Comparison of ENCODE assay signal across 13 mouse cellular contexts in genomic region chr8:108936695-108937448, GRCm38 (mm10).
DNase-seq lines count a peak whose midpoint lies in the region; ATAC-seq lines count a peak whose summit lies in the region.
"Had no signal": no experiment of that assay in that cellular context is flagged by ENCODE, and none has a peak within 500 bp of the region (broad histone marks: within the 10 kb centered on the region; RNA-seq: fewer than 3 reads in every experiment).

No protein-coding gene starts in this region.

- peaks cover 50% of the 10 kb centered on the region for H3K36me3 ChIP-seq in neural tube, embryonic 13.5 days
- H3K36me3 ChIP-seq in hindbrain, embryonic 15.5 days: 0 out of 2 replicates have a peak, but pooled peaks cover 2% of the 10 kb centered on the region
- H3K36me3 ChIP-seq in neural tube, embryonic 15.5 days: peaks cover 12% of the 10 kb centered on the region; the same call in 1 of the 2 replicates
- H3K36me3 ChIP-seq: heart, embryonic 15.5 days had no signal

- no peak for ATAC-seq in neural tube, embryonic 13.5 days (ENCODE audit: low read depth)
- no peak for ATAC-seq in hindbrain, embryonic 15.5 days (ENCODE audit: low FRiP score, low read depth)
- no peak for ATAC-seq in neural tube, embryonic 15.5 days (ENCODE audit: low FRiP score)

- no peak overlapping the region for H3K4me3 ChIP-seq in neural tube, embryonic 13.5 days
- no peak overlapping the region for H3K4me3 ChIP-seq in hindbrain, embryonic 15.5 days
- H3K4me3 ChIP-seq in neural tube, embryonic 15.5 days (replicated peaks): no peak overlapping the region
- H3K4me3 ChIP-seq: embryonic facial prominence, embryonic 12.5 days; heart, embryonic 15.5 days had no signal

- peak overlapping the region; percentile 61 for H3K27ac ChIP-seq in neural tube, embryonic 13.5 days (replicated peaks)
- H3K27ac ChIP-seq in hindbrain, embryonic 15.5 days (replicated peaks): peak overlapping the region; percentile 63
- peak overlapping the region; percentile 37; the same call in 1 of the 2 replicates for H3K27ac ChIP-seq in neural tube, embryonic 15.5 days (replicated peaks)
- H3K27ac ChIP-seq: embryonic facial prominence, embryonic 12.5 days; heart, embryonic 15.5 days had no signal

- H3K4me2 ChIP-seq in neural tube, embryonic 13.5 days: no peak overlapping the region
- H3K4me2 ChIP-seq in hindbrain, embryonic 15.5 days: no peak overlapping the region
- H3K4me2 ChIP-seq in neural tube, embryonic 15.5 days: no peak overlapping the region
- H3K4me2 ChIP-seq: embryonic facial prominence, embryonic 12.5 days; heart, embryonic 15.5 days had no signal

- no peak overlapping the region for H3K9ac ChIP-seq in neural tube, embryonic 13.5 days
- no peak overlapping the region for H3K9ac ChIP-seq in hindbrain, embryonic 15.5 days
- no peak overlapping the region for H3K9ac ChIP-seq in neural tube, embryonic 15.5 days (replicated peaks)
- H3K9ac ChIP-seq: embryonic facial prominence, embryonic 12.5 days; heart, embryonic 15.5 days had no signal

- no peaks in the 10 kb centered on the region for H3K27me3 ChIP-seq in neural tube, embryonic 13.5 days
- no peaks in the 10 kb centered on the region for H3K27me3 ChIP-seq in hindbrain, embryonic 15.5 days
- no peaks in the 10 kb centered on the region for H3K27me3 ChIP-seq in neural tube, embryonic 15.5 days (replicated peaks)
- H3K27me3 ChIP-seq: embryonic facial prominence, embryonic 12.5 days; heart, embryonic 15.5 days had no signal

- peaks cover 40% of the 10 kb centered on the region for H3K4me1 ChIP-seq in neural tube, embryonic 13.5 days (replicated peaks)
- H3K4me1 ChIP-seq in hindbrain, embryonic 15.5 days (replicated peaks): peaks cover 24% of the 10 kb centered on the region
- H3K4me1 ChIP-seq in neural tube, embryonic 15.5 days: peaks cover 18% of the 10 kb centered on the region
- H3K4me1 ChIP-seq: embryonic facial prominence, embryonic 12.5 days; heart, embryonic 15.5 days had no signal

- peaks cover 11% of the 10 kb centered on the region for H3K9me3 ChIP-seq in neural tube, embryonic 13.5 days
- H3K9me3 ChIP-seq in hindbrain, embryonic 15.5 days: no peaks in the 10 kb centered on the region
- H3K9me3 ChIP-seq in neural tube, embryonic 15.5 days (replicated peaks): no peaks in the 10 kb centered on the region
- H3K9me3 ChIP-seq: embryonic facial prominence, embryonic 12.5 days; heart, embryonic 15.5 days had no signal

- peak; percentile 45 to 52 for DNase-seq in cerebellum, postnatal 10 days
- DNase-seq in cerebellum, postnatal 36 days: no peak
- no peak for DNase-seq in neural tube, embryonic 10.5 days (ENCODE audit: extremely low spot score, low spot score)
- no peak for DNase-seq in layer of hippocampus, adult 8-10 months (ENCODE audit: low spot score in 2 of 2)
- no peak for DNase-seq in Muller cell, postnatal 12 days (ENCODE audit: inconsistent ontology term)
- DNase-seq: adrenal gland, adult 8-10 months; cerebellum, adult 9-11 months; lung, adult 2 months had no signal

- 76% methylated on average over 19 of the region's 19 CpGs for WGBS in neural tube, embryonic 13.5 days
- 59% methylated on average over 19 of the region's 19 CpGs for WGBS in hindbrain, embryonic 15.5 days
- WGBS in neural tube, embryonic 15.5 days: 70% methylated on average over 19 of the region's 19 CpGs

Comparison
In these comparisons a context has a peak if more than half of its experiments do, and no peak if none do; other contexts are left out.
1. DNase-seq: peak in cerebellum, postnatal 10 days (2 of 2); none in cerebellum, postnatal 36 days (0 of 2), neural tube, embryonic 10.5 days (single experiment), layer of hippocampus, adult 8-10 months (0 of 2) and Muller cell, postnatal 12 days (single experiment).
2. Peak in every context shown above with its lines, with median percentiles within 50 percentile points of each other: H3K27ac ChIP-seq.